Comparison of ENCODE assay signal across 16 mouse cellular contexts in the genomic region with DNA sequence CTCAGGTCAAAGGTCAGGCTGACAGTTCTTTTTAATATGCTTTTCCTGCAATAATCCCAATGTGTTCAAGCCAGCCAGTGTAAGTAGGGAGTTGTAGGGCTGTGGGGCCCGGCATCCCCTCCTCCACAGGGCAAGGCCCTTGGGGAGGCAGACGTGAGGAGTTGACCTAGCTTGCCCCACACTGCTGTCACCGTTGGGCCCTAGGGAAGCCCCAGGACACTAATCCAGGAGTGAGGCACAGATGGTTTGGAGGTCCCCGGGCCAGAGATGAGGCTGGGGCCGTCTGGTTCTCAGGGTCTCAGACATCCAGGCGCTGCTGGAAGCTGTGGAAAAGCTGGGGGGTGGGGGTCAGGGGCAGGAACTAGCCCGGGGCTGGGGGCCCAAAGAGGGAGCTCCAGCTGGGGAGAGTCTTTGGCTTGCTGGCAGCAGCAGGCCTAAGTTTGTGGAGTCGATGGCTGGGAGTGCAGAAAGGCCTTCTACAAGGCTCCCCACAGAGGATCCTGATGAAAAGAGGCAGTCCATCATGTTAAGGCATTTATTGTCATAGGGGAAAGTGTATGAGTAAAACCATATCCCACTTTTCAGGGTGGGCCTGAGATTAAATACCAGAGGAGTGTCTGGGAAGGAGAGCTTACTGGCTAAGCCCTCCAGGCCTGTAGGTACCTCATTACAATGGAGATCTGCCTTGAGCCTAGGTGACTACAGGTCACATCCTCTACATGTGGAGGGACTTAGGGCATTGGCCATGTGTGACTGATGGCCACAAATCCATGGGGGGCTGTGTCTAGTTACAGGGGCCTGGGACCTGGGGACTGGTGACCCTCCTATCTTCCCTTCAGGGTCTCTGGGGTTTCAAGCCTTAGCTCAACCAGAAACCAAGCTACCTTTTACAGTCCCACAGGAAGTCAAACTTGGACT.
DNase-seq lines count a peak whose midpoint lies in the region; ATAC-seq lines count a peak whose summit lies in the region.
"Had no signal": no experiment of that assay in that cellular context is flagged by ENCODE, and none has a peak within 500 bp of the region (broad histone marks: within the 10 kb centered on the region; RNA-seq: fewer than 3 reads in every experiment).

No protein-coding gene starts in this region.

- H3K27me3 ChIP-seq in hindbrain, embryonic 15.5 days, result no peaks in the 10 kb centered on the region
- H3K27me3 ChIP-seq in hindbrain, embryonic 14.5 days (ENCODE audit: control insufficient read depth, insufficient read depth, low read length), result no peaks in the 10 kb centered on the region
- H3K27me3 ChIP-seq in midbrain, embryonic 11.5 days (ENCODE audit: control insufficient read depth, insufficient read depth, low read length), result no peaks in the 10 kb centered on the region
- no peaks in the 10 kb centered on the region for H3K27me3 ChIP-seq in midbrain, embryonic 16.5 days (ENCODE audit: control insufficient read depth, insufficient read depth, low read depth, low read length)
- no peaks in the 10 kb centered on the region for H3K27me3 ChIP-seq in midbrain, embryonic 14.5 days (ENCODE audit: control insufficient read depth, insufficient read depth, low read length)
- H3K27me3 ChIP-seq: limb, embryonic 15.5 days; Patski had no signal

- H3K4me2 ChIP-seq in hindbrain, embryonic 15.5 days, result no peak overlapping the region
- H3K4me2 ChIP-seq in hindbrain, embryonic 14.5 days (replicated peaks), result no peak overlapping the region
- no peak overlapping the region for H3K4me2 ChIP-seq in midbrain, embryonic 11.5 days
- H3K4me2 ChIP-seq in midbrain, embryonic 16.5 days (ENCODE audit: low read length), result no peak overlapping the region
- no peak overlapping the region for H3K4me2 ChIP-seq in midbrain, embryonic 14.5 days (ENCODE audit: low read length)
- H3K4me2 ChIP-seq: limb, embryonic 15.5 days had no signal

- H3K4me1 ChIP-seq in hindbrain, embryonic 15.5 days (replicated peaks), result no peaks in the 10 kb centered on the region
- H3K4me1 ChIP-seq in hindbrain, embryonic 14.5 days (replicated peaks; ENCODE audit: control insufficient read depth, insufficient read depth, low read length), result no peaks in the 10 kb centered on the region
- peaks cover 4% of the 10 kb centered on the region; the same call in 1 of the 2 replicates for H3K4me1 ChIP-seq in midbrain, embryonic 11.5 days (ENCODE audit: control insufficient read depth, insufficient read depth, low read length)
- no peaks in the 10 kb centered on the region for H3K4me1 ChIP-seq in midbrain, embryonic 16.5 days (ENCODE audit: control insufficient read depth, insufficient read depth, low read length)
- H3K4me1 ChIP-seq in midbrain, embryonic 14.5 days (ENCODE audit: control insufficient read depth, insufficient read depth, low read length), result no peaks in the 10 kb centered on the region

- no peaks in the 10 kb centered on the region for H3K9me3 ChIP-seq in hindbrain, embryonic 15.5 days
- H3K9me3 ChIP-seq in hindbrain, embryonic 14.5 days (ENCODE audit: control insufficient read depth, low read length), result no peaks in the 10 kb centered on the region
- no peaks in the 10 kb centered on the region for H3K9me3 ChIP-seq in midbrain, embryonic 11.5 days (ENCODE audit: control insufficient read depth, low read length)
- no peaks in the 10 kb centered on the region for H3K9me3 ChIP-seq in midbrain, embryonic 16.5 days (replicated peaks; ENCODE audit: control insufficient read depth, low read length, poor library complexity, severe bottlenecking)
- H3K9me3 ChIP-seq in midbrain, embryonic 14.5 days (ENCODE audit: control insufficient read depth, low read length), result no peaks in the 10 kb centered on the region
- H3K9me3 ChIP-seq: limb, embryonic 15.5 days had no signal

- H3K9ac ChIP-seq in hindbrain, embryonic 15.5 days, result no peak overlapping the region
- no peak overlapping the region for H3K9ac ChIP-seq in hindbrain, embryonic 14.5 days
- no peak overlapping the region for H3K9ac ChIP-seq in midbrain, embryonic 11.5 days (ENCODE audit: low read length)
- no peak overlapping the region for H3K9ac ChIP-seq in midbrain, embryonic 16.5 days (ENCODE audit: low read depth, low read length)
- H3K9ac ChIP-seq in midbrain, embryonic 14.5 days (replicated peaks; ENCODE audit: low read length), result no peak overlapping the region
- H3K9ac ChIP-seq: limb, embryonic 15.5 days had no signal

- peak; percentile 27 for DNase-seq in embryo, embryonic 10.5 days (ENCODE audit: low spot score)
- DNase-seq in embryo, embryonic 9.5 days (ENCODE audit: extremely low spot score), result no peak
- DNase-seq in hindbrain, embryonic 14.5 days (ENCODE audit: low spot score), result no peak
- no peak for DNase-seq in midbrain, embryonic 11.5 days (ENCODE audit: low spot score, missing footprints)
- no peak for DNase-seq in midbrain, embryonic 14.5 days
- DNase-seq in layer of hippocampus, postnatal 36 days, result no peak
- DNase-seq: cerebellum, postnatal 25 days; lung, adult 18-20 months; thymus, postnatal 4 days had no signal

- H3K36me3 ChIP-seq in hindbrain, embryonic 15.5 days, result no peaks in the 10 kb centered on the region
- no peaks in the 10 kb centered on the region for H3K36me3 ChIP-seq in hindbrain, embryonic 14.5 days (replicated peaks; ENCODE audit: control insufficient read depth, insufficient read depth)
- no peaks in the 10 kb centered on the region for H3K36me3 ChIP-seq in midbrain, embryonic 11.5 days (ENCODE audit: control insufficient read depth, insufficient read depth, low read length)
- no peaks in the 10 kb centered on the region for H3K36me3 ChIP-seq in midbrain, embryonic 16.5 days (ENCODE audit: control insufficient read depth, insufficient read depth, low read length)
- H3K36me3 ChIP-seq in midbrain, embryonic 14.5 days (ENCODE audit: control insufficient read depth, insufficient read depth, low read length), result no peaks in the 10 kb centered on the region
- H3K36me3 ChIP-seq: limb, embryonic 15.5 days had no signal

- 0 out of 2 replicates have a peak, but pooled peaks have one; percentile 15 for ATAC-seq in hindbrain, embryonic 15.5 days (ENCODE audit: low FRiP score, low read depth)
- ATAC-seq in hindbrain, embryonic 14.5 days (ENCODE audit: low FRiP score), result no peak
- ATAC-seq in midbrain, embryonic 11.5 days (ENCODE audit: low FRiP score), result peak; percentile 82
- no peak for ATAC-seq in midbrain, embryonic 16.5 days
- peak; percentile 62; the same call in 1 of the 2 replicates for ATAC-seq in midbrain, embryonic 14.5 days (ENCODE audit: low FRiP score, low TSS enrichment)
- ATAC-seq: inflammation-experienced regulatory T-cells, adult 6 months; Patski had no signal

- H3K27ac ChIP-seq in hindbrain, embryonic 15.5 days (replicated peaks), result no peak overlapping the region
- no peak overlapping the region for H3K27ac ChIP-seq in hindbrain, embryonic 14.5 days
- no peak overlapping the region for H3K27ac ChIP-seq in midbrain, embryonic 11.5 days (ENCODE audit: low read depth, low read length)
- H3K27ac ChIP-seq in midbrain, embryonic 16.5 days (ENCODE audit: low read length), result no peak overlapping the region
- no peak overlapping the region for H3K27ac ChIP-seq in midbrain, embryonic 14.5 days (replicated peaks; ENCODE audit: low read depth, low read length)
- H3K27ac ChIP-seq: limb, embryonic 15.5 days; macrophage had no signal

- H3K4me3 ChIP-seq in hindbrain, embryonic 15.5 days, result no peak overlapping the region
- no peak overlapping the region for H3K4me3 ChIP-seq in hindbrain, embryonic 14.5 days (replicated peaks; ENCODE audit: low read length)
- no peak overlapping the region for H3K4me3 ChIP-seq in midbrain, embryonic 11.5 days (ENCODE audit: low read depth, low read length)
- H3K4me3 ChIP-seq in midbrain, embryonic 16.5 days (ENCODE audit: low read depth, low read length), result no peak overlapping the region
- no peak overlapping the region for H3K4me3 ChIP-seq in midbrain, embryonic 14.5 days (replicated peaks; ENCODE audit: low read depth, low read length)
- H3K4me3 ChIP-seq: limb, embryonic 15.5 days; myocyte had no signal

- 41% methylated on average over 8 of the region's 8 CpGs for WGBS in hindbrain, embryonic 15.5 days
- 38% methylated on average over 8 of the region's 8 CpGs for WGBS in hindbrain, embryonic 14.5 days
- 40% methylated on average over 8 of the region's 8 CpGs for WGBS in midbrain, embryonic 11.5 days
- WGBS in midbrain, embryonic 16.5 days, result 37% methylated on average over 8 of the region's 8 CpGs
- 29% methylated on average over 8 of the region's 8 CpGs for WGBS in midbrain, embryonic 14.5 days

Comparison
In these comparisons a context has a peak if more than half of its experiments do, and no peak if none do; other contexts are left out.
1. ATAC-seq: peak in hindbrain, embryonic 15.5 days (single experiment), midbrain, embryonic 11.5 days (single experiment) and midbrain, embryonic 14.5 days (single experiment); none in hindbrain, embryonic 14.5 days (single experiment) and midbrain, embryonic 16.5 days (single experiment).